Mouse (Mus musculus) cerebellum, adult 9-10 months (tissue): ENCODE measurements around the gene Serpina9.
"Not testable (repeated sequence)": the region's sequence is repeated elsewhere in the genome, so short reads cannot be mapped to it uniquely, and the experiment has no call there.

ENCODE experiments used
- DNase-seq: peaks from one replicate; pipeline ENCODE4 v3.0.0; 2022

Gene Serpina9

GRCm38 (mm10) chr12:103988754-103989513 lies 24.6 kb downstream of the Serpina9 start:
- DNase-seq, result no peak

- no peak for DNase-seq
Observed at GRCm38 (mm10) chr12:103985868-103986267, 27.7 kb downstream of the Serpina9 start.

GRCm38 (mm10) chr12:103984935-103985334 lies 28.6 kb downstream of the Serpina9 start:
- peak; percentile 21 for DNase-seq

- DNase-seq, result no peak
Observed at GRCm38 (mm10) chr12:103981646-103982360, 31.8 kb downstream of the Serpina9 start.

GRCm38 (mm10) chr12:103978294-103978693 lies 35.3 kb downstream of the Serpina9 start:
- DNase-seq, result no peak

- DNase-seq, result no peak
Observed at GRCm38 (mm10) chr12:103977846-103978245, 35.7 kb downstream of the Serpina9 start.

GRCm38 (mm10) chr12:103977060-103977459 lies 36.5 kb downstream of the Serpina9 start:
- no peak for DNase-seq

GRCm38 (mm10) chr12:103971080-103971479 lies 42.5 kb downstream of the Serpina9 start:
- DNase-seq, result no peak

- no peak for DNase-seq
Observed at GRCm38 (mm10) chr12:103969577-103970116, 43.9 kb downstream of the Serpina9 start.

GRCm38 (mm10) chr12:103966761-103967160 lies 46.8 kb downstream of the Serpina9 start:
- DNase-seq, result no peak

GRCm38 (mm10) chr12:103963288-103963687 lies 50.3 kb downstream of the Serpina9 start:
- no peak for DNase-seq

- DNase-seq, result no peak
Observed at GRCm38 (mm10) chr12:103962860-103963259, 50.7 kb downstream of the Serpina9 start.

GRCm38 (mm10) chr12:103962337-103962736 lies 51.2 kb downstream of the Serpina9 start:
- no peak for DNase-seq

GRCm38 (mm10) chr12:103961716-103962115 lies 51.8 kb downstream of the Serpina9 start:
- no peak for DNase-seq

- no peak for DNase-seq
Observed at GRCm38 (mm10) chr12:103958798-103959197, 54.8 kb downstream of the Serpina9 start, which contains the start of gene Serpina1e. Serpina1e (minus strand) TSS chr12:103958975.

- not testable (repeated sequence) for DNase-seq
Observed at GRCm38 (mm10) chr12:103956555-103956954, 57.0 kb downstream of the Serpina9 start.

GRCm38 (mm10) chr12:103952972-103953371 lies 60.6 kb downstream of the Serpina9 start:
- not testable (repeated sequence) for DNase-seq

GRCm38 (mm10) chr12:103946243-103946642 lies 67.3 kb downstream of the Serpina9 start:
- no peak for DNase-seq
